8 mouse cellular contexts compared by ENCODE assay signal in genomic region chr17:34028501-34029149, GRCm38 (mm10). TPM values are rescaled to one million over a fixed set of nuclear protein-coding genes. Genes with fewer than 3 reads are reported as not detected.
DNase-seq lines count a peak whose midpoint lies in the region; ATAC-seq lines count a peak whose summit lies in the region.

No protein-coding gene starts in this region.

- peaks cover 34% of the 10 kb centered on the region for H3K36me3 ChIP-seq in megakaryocyte, embryonic 14.5 days (replicated peaks; ENCODE audit: low read length)
- H3K36me3 ChIP-seq in hindbrain, embryonic 16.5 days (ENCODE audit: control insufficient read depth, insufficient read depth, low read length) = peaks cover 17% of the 10 kb centered on the region

- DNase-seq in adrenal gland, postnatal 10 days = peak; percentile 23
- DNase-seq in adrenal gland, postnatal 25 days = no peak
- peak; percentile 19 for DNase-seq in naive thymus-derived CD4-positive, alpha-beta T cell, adult 2 months (ENCODE audit: low read depth)
- DNase-seq in ovary, postnatal 14 days (ENCODE audit: low spot score) = no peak
- DNase-seq in left cerebral cortex, postnatal 25 days (ENCODE audit: low spot score in 2 of 2) = no peak

- ATAC-seq in megakaryocyte, adult 5-6 weeks (ENCODE audit: poor library complexity, severe bottlenecking) = no peak
- no peak for ATAC-seq in hindbrain, embryonic 16.5 days

- 43% methylated on average over 17 of the region's 17 CpGs for WGBS in hindbrain, embryonic 16.5 days

- peaks cover 82% of the 10 kb centered on the region for H3K4me1 ChIP-seq in megakaryocyte, embryonic 14.5 days
- H3K4me1 ChIP-seq in hindbrain, embryonic 16.5 days (ENCODE audit: control insufficient read depth, insufficient read depth, low read depth, low read length) = peaks cover 66% of the 10 kb centered on the region

- peak overlapping the region; percentile 96 for H3K4me3 ChIP-seq in megakaryocyte, embryonic 14.5 days (replicated peaks)
- no peak overlapping the region for H3K4me3 ChIP-seq in hindbrain, embryonic 16.5 days (ENCODE audit: low read length)

- peak overlapping the region; percentile 84; the same call in 1 of the 2 replicates for H3K27ac ChIP-seq in hindbrain, embryonic 16.5 days (ENCODE audit: low read depth, low read length)

- intact Hi-C loops in left cerebral cortex, postnatal 25 days (cut with DNase I) = no loop called here

- no peaks in the 10 kb centered on the region for H3K27me3 ChIP-seq in megakaryocyte, embryonic 14.5 days (replicated peaks)
- H3K27me3 ChIP-seq in hindbrain, embryonic 16.5 days (replicated peaks; ENCODE audit: control insufficient read depth, insufficient read depth, low read length) = no peaks in the 10 kb centered on the region

- H3K4me2 ChIP-seq in hindbrain, embryonic 16.5 days (ENCODE audit: low read length) = peak overlapping the region; percentile 90; the same call in 1 of the 2 replicates

- no peak overlapping the region for H3K9ac ChIP-seq in hindbrain, embryonic 16.5 days (ENCODE audit: low read depth, low read length)

- H3K9me3 ChIP-seq in megakaryocyte, embryonic 14.5 days = no peaks in the 10 kb centered on the region
- no peaks in the 10 kb centered on the region for H3K9me3 ChIP-seq in hindbrain, embryonic 16.5 days (ENCODE audit: control insufficient read depth, low read length)

RNA-seq across cellular contexts. Expression of gene H2-Ke6, which starts 0.8 kb away (rescaled TPM):
- 100 to 1,000 TPM; 184 to 194 TPM for total RNA-seq in adrenal gland, postnatal 10 days (2021)
- total RNA-seq in adrenal gland, postnatal 25 days (2021) = 239 TPM in 2 replicates
- polyA plus RNA-seq in megakaryocyte, embryonic 14.5 days (2012; ENCODE audit: insufficient read depth, low replicate concordance) = 12.4 and 22.2 TPM in 2 replicates
- 67.7 and 84.3 TPM in 2 replicates for total RNA-seq in megakaryocyte, adult 5-6 weeks (2015)
- 34.6 and 35.5 TPM in 2 replicates for total RNA-seq in megakaryocyte, adult 5-6 weeks (2017)
- polyA plus RNA-seq in hindbrain, embryonic 16.5 days (2015; fragmentation: Nextera tagmentation; extraction: Ambion mirVana) = 69.5 and 74.1 TPM in 2 replicates
- total RNA-seq in left cerebral cortex, postnatal 25 days (2021) = 10 to 100 TPM; 33.3 to 35.1 TPM

RNA-seq across cellular contexts. Expression of gene Slc39a7, which starts 2.9 kb away (rescaled TPM):
- 100 to 1,000 TPM; 115 to 140 TPM for total RNA-seq in adrenal gland, postnatal 10 days (2021)
- total RNA-seq in adrenal gland, postnatal 25 days (2021) = 149 and 162 TPM in 2 replicates
- 63.6 and 95.7 TPM in 2 replicates for polyA plus RNA-seq in megakaryocyte, embryonic 14.5 days (2012; ENCODE audit: insufficient read depth, low replicate concordance)
- total RNA-seq in megakaryocyte, adult 5-6 weeks (2015) = 5.4 and 6.4 TPM in 2 replicates
- total RNA-seq in megakaryocyte, adult 5-6 weeks (2017) = 72.5 and 83.1 TPM in 2 replicates
- 180 and 186 TPM in 2 replicates for polyA plus RNA-seq in hindbrain, embryonic 16.5 days (2015; fragmentation: Nextera tagmentation; extraction: Ambion mirVana)
- 10 to 100 TPM; 96.2 to 98.6 TPM for total RNA-seq in left cerebral cortex, postnatal 25 days (2021)

RNA-seq across cellular contexts. Expression of gene Rxrb, which starts 3.0 kb away (rescaled TPM):
- 10 to 100 TPM; 62.3 to 76.1 TPM for total RNA-seq in adrenal gland, postnatal 10 days (2021)
- total RNA-seq in adrenal gland, postnatal 25 days (2021) = 66.8 and 71.0 TPM in 2 replicates
- 66.5 and 117 TPM in 2 replicates for polyA plus RNA-seq in megakaryocyte, embryonic 14.5 days (2012; ENCODE audit: insufficient read depth, low replicate concordance)
- total RNA-seq in megakaryocyte, adult 5-6 weeks (2015) = 19.6 and 23.4 TPM in 2 replicates
- 23.7 and 27.2 TPM in 2 replicates for total RNA-seq in megakaryocyte, adult 5-6 weeks (2017)
- polyA plus RNA-seq in hindbrain, embryonic 16.5 days (2015; fragmentation: Nextera tagmentation; extraction: Ambion mirVana) = 53.3 and 54.1 TPM in 2 replicates
- 10 to 100 TPM; 79.5 to 83.1 TPM for total RNA-seq in left cerebral cortex, postnatal 25 days (2021)

RNA-seq across cellular contexts. Expression of gene Ring1, which starts 4.1 kb away (rescaled TPM):
- total RNA-seq in adrenal gland, postnatal 10 days (2021) = 10 to 100 TPM; 29.8 to 36.5 TPM
- 50.8 and 66.2 TPM in 2 replicates for total RNA-seq in adrenal gland, postnatal 25 days (2021)
- 5.3 and 24.9 TPM in 2 replicates for polyA plus RNA-seq in megakaryocyte, embryonic 14.5 days (2012; ENCODE audit: insufficient read depth, low replicate concordance)
- 5.3 and 6.7 TPM in 2 replicates for total RNA-seq in megakaryocyte, adult 5-6 weeks (2015)
- total RNA-seq in megakaryocyte, adult 5-6 weeks (2017) = 7.9 and 9.6 TPM in 2 replicates
- polyA plus RNA-seq in hindbrain, embryonic 16.5 days (2015; fragmentation: Nextera tagmentation; extraction: Ambion mirVana) = 17.3 and 18.5 TPM in 2 replicates
- total RNA-seq in left cerebral cortex, postnatal 25 days (2021) = 10 to 100 TPM; 28.4 to 32.2 TPM

RNA-seq across cellular contexts. Expression of gene Col11a2, which starts 10.6 kb away (rescaled TPM):
- 10 to 100 TPM in 1 of 2 experiments, 1 to 10 TPM in 1; 4.2 to 15.0 TPM for total RNA-seq in adrenal gland, postnatal 10 days (2021)
- total RNA-seq in adrenal gland, postnatal 25 days (2021) = 0.91 and 3.0 TPM in 2 replicates
- 19.6 and 36.5 TPM in 2 replicates for polyA plus RNA-seq in megakaryocyte, embryonic 14.5 days (2012; ENCODE audit: insufficient read depth, low replicate concordance)
- 0.36 and 0.87 TPM in 2 replicates for total RNA-seq in megakaryocyte, adult 5-6 weeks (2015)
- 1.2 and 1.5 TPM in 2 replicates for total RNA-seq in megakaryocyte, adult 5-6 weeks (2017)
- 4.7 and 6.7 TPM in 2 replicates for polyA plus RNA-seq in hindbrain, embryonic 16.5 days (2015; fragmentation: Nextera tagmentation; extraction: Ambion mirVana)
- total RNA-seq in left cerebral cortex, postnatal 25 days (2021) = 10 to 100 TPM; 14.1 to 14.6 TPM

Comparison
In these comparisons a context has a peak if more than half of its experiments do, and no peak if none do; other contexts are left out.
1. DNase-seq: peak in adrenal gland, postnatal 10 days (single experiment) and naive thymus-derived CD4-positive, alpha-beta T cell, adult 2 months (single experiment); none in adrenal gland, postnatal 25 days (single experiment), ovary, postnatal 14 days (single experiment) and left cerebral cortex, postnatal 25 days (0 of 2).